Mouse (Mus musculus) embryonic facial prominence, embryonic 15.5 days (tissue): Measurements from ENCODE around the gene Mdm1. TPM values are rescaled to one million over a fixed set of nuclear protein-coding genes. Genes with fewer than 3 reads are reported as not detected.
"Not testable (repeated sequence)": the region's sequence is repeated elsewhere in the genome, so short reads cannot be mapped to it uniquely, and the experiment has no call there.

Experiments used
- ATAC-seq: fragments of 200-750 bp; cut with Nextera tagmentation; 2 replicates; pipeline ENCODE4 v1.8.0; 2017; ENCODE audit warnings: low read depth, moderate TSS enrichment; ENCODE audit not compliant: insufficient number of reproducible peaks, low FRiP score, low TSS enrichment
- H3K27ac ChIP-seq: fragments of 300-500 bp; sonication (generic); replicated peaks from 2 replicates; pipeline ENCODE4 v1.5.1; 2015; ENCODE audit warnings: mild to moderate bottlenecking, inconsistent platforms
- H3K27me3 ChIP-seq: fragments of 300-500 bp; sonication (generic); 2 replicates; pipeline ENCODE4 v1.6.1; 2015; ENCODE audit warnings: inconsistent platforms
- H3K36me3 ChIP-seq: fragments of 300-500 bp; sonication (generic); 2 replicates; pipeline ENCODE4 v1.6.1; 2015; ENCODE audit warnings: mild to moderate bottlenecking, inconsistent platforms
- H3K4me1 ChIP-seq: fragments of 300-500 bp; sonication (generic); 2 replicates; pipeline ENCODE4 v1.6.1; 2015; ENCODE audit warnings: inconsistent platforms
- H3K4me2 ChIP-seq: fragments of 300-500 bp; sonication (generic); replicated peaks from 2 replicates; pipeline ENCODE4 v1.6.1; 2015; ENCODE audit warnings: mild to moderate bottlenecking, inconsistent platforms
- H3K4me3 ChIP-seq: fragments of 300-500 bp; sonication (generic); replicated peaks from 2 replicates; pipeline ENCODE4 v1.5.1; 2015; ENCODE audit warnings: mild to moderate bottlenecking, inconsistent platforms
- H3K9ac ChIP-seq: fragments of 300-500 bp; sonication (generic); 2 replicates; pipeline ENCODE4 v1.6.1; 2015; ENCODE audit warnings: inconsistent platforms
- H3K9me3 ChIP-seq: fragments of 300-500 bp; sonication (generic); replicated peaks from 2 replicates; pipeline ENCODE4 v1.6.1; 2016; ENCODE audit warnings: inconsistent platforms
- WGBS: fragments of 180-500 bp; shearing (Covaris S2); methylation state at CpG from one replicate; pipeline ENCODE4 v1.1.7; 2015; 5-methylcytosine and 5-hydroxymethylcytosine counted together
- polyA plus RNA-seq: library from polyadenylated mRNA; unstranded; fragments of >200 nt; fragmentation: Nextera tagmentation; extraction: Ambion mirVana; gene quantifications from 2 replicates; pipeline ENCODE4 v1.2.1, GENCODE M21; 2015

The Mdm1 gene
- polyA plus RNA-seq, 1 experiment from 2014 or later = 42.1 TPM

GRCm38 (mm10) chr10:118155932-118156331 is 14.3 kb downstream of the Mdm1 start:
- Histone ChIP-seq H3K4me1 (no peaks in the 10 kb centered on the region), H3K27ac (no peak overlapping the region), H3K36me3 (peaks cover 45% of the 10 kb centered on the region), H3K9me3 (no peaks in the 10 kb centered on the region), H3K9ac (no peak overlapping the region), H3K4me3 (no peak overlapping the region), H3K27me3 (no peaks in the 10 kb centered on the region), H3K4me2 (no peak overlapping the region)
- ATAC-seq = no peak

GRCm38 (mm10) chr10:118161131-118161530 is 19.5 kb downstream of the Mdm1 start:
- WGBS = 63% methylated on average over 2 of the region's 2 CpGs
- ATAC-seq = no peak

GRCm38 (mm10) chr10:118169212-118169611 is 27.6 kb downstream of the Mdm1 start:
- Histone ChIP-seq H3K4me2 (no peak overlapping the region), H3K9ac (no peak overlapping the region), H3K36me3 (peaks cover 13% of the 10 kb centered on the region; the same call in 1 of the 2 replicates), H3K27ac (no peak overlapping the region), H3K4me1 (no peaks in the 10 kb centered on the region), H3K4me3 (no peak overlapping the region), H3K27me3 (no peaks in the 10 kb centered on the region), H3K9me3 (no peaks in the 10 kb centered on the region)
- WGBS = 63% methylated on average over 12 of the region's 12 CpGs
- ATAC-seq = no peak

More at GRCm38 (mm10) chr10:118161131-118161530, 19.5 kb downstream of the Mdm1 start:
- Histone ChIP-seq H3K27ac (no peak overlapping the region), H3K9me3 (no peaks in the 10 kb centered on the region), H3K36me3 (peaks cover 39% of the 10 kb centered on the region), H3K27me3 (no peaks in the 10 kb centered on the region), H3K4me2 (no peak overlapping the region), H3K9ac (no peak overlapping the region), H3K4me1 (no peaks in the 10 kb centered on the region), H3K4me3 (no peak overlapping the region)

DNA sequence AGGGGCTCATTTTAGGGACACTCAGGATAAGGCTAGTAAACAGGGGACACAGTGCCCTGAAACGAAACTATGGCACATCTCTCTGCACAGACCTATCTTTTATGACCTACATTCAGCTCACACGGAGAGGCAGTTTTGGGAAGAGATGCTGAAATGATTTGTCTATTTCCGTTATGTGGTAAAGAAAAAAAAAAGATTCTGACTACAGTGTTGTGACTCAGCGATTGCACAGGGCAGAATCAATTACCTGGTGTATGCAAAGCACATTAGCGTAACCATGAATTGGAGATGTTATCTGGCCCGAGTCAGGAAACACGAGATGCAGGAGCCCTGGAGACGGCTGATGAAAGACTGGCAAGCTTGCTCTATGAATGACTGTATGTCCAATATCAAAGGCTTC is 30.8 kb downstream of the Mdm1 start:
- Histone ChIP-seq H3K4me3 (no peak overlapping the region), H3K36me3 (peaks cover 5% of the 10 kb centered on the region; the same call in 1 of the 2 replicates)
- 33% methylated on average over 8 of the region's 8 CpGs for WGBS

GRCm38 (mm10) chr10:118172876-118173275 is 31.3 kb downstream of the Mdm1 start:
- WGBS = 68% methylated on average over 3 of the region's 3 CpGs
- Histone ChIP-seq H3K27me3 (no peaks in the 10 kb centered on the region), H3K9me3 (no peaks in the 10 kb centered on the region), H3K4me3 (no peak overlapping the region), H3K9ac (no peak overlapping the region), H3K36me3 (peaks cover 5% of the 10 kb centered on the region; the same call in 1 of the 2 replicates), H3K4me2 (no peak overlapping the region), H3K4me1 (no peaks in the 10 kb centered on the region), H3K27ac (no peak overlapping the region)
- no peak for ATAC-seq

More for the DNA sequence above, 30.8 kb downstream of the Mdm1 start:
- H3K4me1 ChIP-seq = no peaks in the 10 kb centered on the region
- no peak overlapping the region for H3K4me2 ChIP-seq
- H3K27me3 ChIP-seq = no peaks in the 10 kb centered on the region
- no peak overlapping the region for H3K9ac ChIP-seq
- no peak overlapping the region for H3K27ac ChIP-seq
- no peak for ATAC-seq
- H3K9me3 ChIP-seq = no peaks in the 10 kb centered on the region

GRCm38 (mm10) chr10:118175542-118175941 is 33.9 kb downstream of the Mdm1 start:
- ATAC-seq, H3K27me3 ChIP-seq, H3K4me1 ChIP-seq, H3K27ac ChIP-seq, H3K9me3 ChIP-seq, H3K4me3 ChIP-seq, H3K36me3 ChIP-seq, H3K4me2 ChIP-seq, H3K9ac ChIP-seq: not testable (repeated sequence)
- WGBS = 78% methylated on average over 4 of the region's 4 CpGs

GRCm38 (mm10) chr10:118178735-118179151 is 37.1 kb downstream of the Mdm1 start:
- WGBS = 80% methylated on average over 10 of the region's 10 CpGs
- Histone ChIP-seq H3K9me3 (no peaks in the 10 kb centered on the region), H3K4me1 (no peaks in the 10 kb centered on the region), H3K27me3 (no peaks in the 10 kb centered on the region), H3K27ac (no peak overlapping the region), H3K36me3 (no peaks in the 10 kb centered on the region), H3K9ac (no peak overlapping the region), H3K4me3 (no peak overlapping the region), H3K4me2 (no peak overlapping the region)
- ATAC-seq = no peak

DNA sequence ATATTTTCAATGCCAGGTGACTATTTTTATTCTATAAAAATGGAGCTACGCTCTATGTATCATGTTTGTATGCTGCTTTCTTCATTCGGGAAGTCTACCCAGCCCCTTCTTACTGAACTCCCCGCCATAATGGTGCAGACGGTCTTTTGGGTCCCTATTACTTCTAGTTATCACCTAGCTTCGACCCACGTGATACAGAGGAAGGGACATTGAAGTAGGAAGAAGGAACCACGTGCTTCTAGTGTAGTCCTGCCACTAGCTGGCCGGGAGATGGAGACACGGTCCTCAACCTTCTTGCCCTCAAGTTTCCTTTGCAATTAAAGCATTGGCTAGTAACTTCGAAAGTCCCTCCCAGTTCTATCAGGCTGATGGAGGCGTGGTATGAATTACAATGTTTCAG is 37.7 kb downstream of the Mdm1 start:
- Histone ChIP-seq H3K4me3 (no peak overlapping the region), H3K27ac (no peak overlapping the region), H3K36me3 (no peaks in the 10 kb centered on the region), H3K4me1 (no peaks in the 10 kb centered on the region), H3K9me3 (no peaks in the 10 kb centered on the region), H3K27me3 (no peaks in the 10 kb centered on the region), H3K9ac (no peak overlapping the region), H3K4me2 (no peak overlapping the region)
- no peak for ATAC-seq
- 89% methylated on average over 11 of the region's 11 CpGs for WGBS

GRCm38 (mm10) chr10:118195150-118195549 is 53.5 kb downstream of the Mdm1 start:
- 32% methylated on average over 3 of the region's 3 CpGs for WGBS
- not testable (repeated sequence) for H3K27me3 ChIP-seq, H3K9me3 ChIP-seq, H3K9ac ChIP-seq, H3K4me1 ChIP-seq, H3K36me3 ChIP-seq, ATAC-seq, H3K4me2 ChIP-seq, H3K4me3 ChIP-seq, H3K27ac ChIP-seq

DNA sequence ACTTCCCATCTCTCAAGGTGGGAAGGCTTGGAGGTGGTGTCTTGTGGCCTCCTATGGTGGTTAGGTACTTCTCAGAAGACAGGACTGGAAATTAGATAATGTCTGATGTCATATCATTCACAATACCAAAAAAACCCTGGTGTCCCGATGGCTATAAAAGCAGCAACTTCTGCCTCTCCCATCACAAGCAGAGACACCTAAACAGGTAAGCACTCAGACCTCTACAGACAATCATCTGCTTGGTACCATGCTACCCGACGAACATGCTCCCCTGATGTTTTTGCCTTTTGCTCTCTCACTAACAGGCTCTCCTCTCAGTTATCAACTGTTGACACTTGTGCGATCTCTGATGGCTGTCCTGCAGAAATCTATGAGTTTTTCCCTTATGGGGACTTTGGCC is 63.0 kb downstream of the Mdm1 start, which contains the start of gene Il22:
Il22 (plus strand) TSS at position 301 of the 400 bp plus-strand sequence.
- Histone ChIP-seq H3K4me3 (no peak within 1 kb of the TSS), H3K9me3 (no peaks in the 10 kb centered on the region), H3K4me2 (no peak within 1 kb of the TSS), H3K27me3 (no peaks in the 10 kb centered on the region), H3K9ac (no peak within 1 kb of the TSS), H3K36me3 (no peaks in the 10 kb centered on the region), H3K4me1 (no peaks in the 10 kb centered on the region), H3K27ac (no peak within 1 kb of the TSS)
- WGBS = 88% methylated on average over 4 of the region's 4 CpGs
- no peak for ATAC-seq

DNA sequence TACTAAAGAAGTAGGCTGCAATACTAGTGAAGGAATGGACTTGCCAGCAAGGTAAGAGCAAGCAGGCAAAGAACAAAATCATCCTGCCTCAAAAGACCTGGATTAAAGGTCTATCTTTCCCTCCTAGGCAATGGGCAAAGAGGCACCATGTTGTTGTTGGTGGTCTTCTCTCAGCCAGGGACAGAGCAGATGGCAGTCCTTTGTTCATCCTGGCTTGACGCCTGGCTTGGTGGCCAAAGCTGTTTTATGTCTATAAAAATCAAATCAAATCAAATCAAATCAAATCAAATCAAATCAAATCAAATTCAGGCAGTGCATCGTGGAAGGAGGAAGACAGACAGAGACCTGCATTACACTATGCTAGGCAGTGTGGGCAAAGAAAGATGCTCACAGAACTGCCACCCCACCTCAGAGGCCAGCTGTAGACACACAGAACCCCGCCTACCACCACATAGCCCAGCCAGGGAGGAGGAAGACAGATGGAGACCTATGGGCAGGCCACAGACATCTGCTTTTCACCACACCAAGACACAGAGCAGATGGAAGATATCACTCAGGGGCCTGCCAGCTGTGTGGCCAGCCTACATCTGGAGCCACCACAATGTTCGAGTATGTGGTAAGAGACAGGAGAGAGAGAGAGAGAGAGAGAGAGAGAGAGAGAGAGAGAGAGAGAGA is 74.2 kb downstream of the Mdm1 start:
- 67% methylated on average over 2 of the region's 4 CpGs for WGBS
- H3K4me3 ChIP-seq, H3K27ac ChIP-seq, H3K27me3 ChIP-seq, H3K9me3 ChIP-seq, H3K9ac ChIP-seq, H3K4me1 ChIP-seq, H3K36me3 ChIP-seq, H3K4me2 ChIP-seq: not testable (repeated sequence)
- peak; percentile 58; the same call in 1 of the 2 replicates for ATAC-seq
